Mouse (Mus musculus) hindbrain, embryonic 16.5 days (tissue): ENCODE data around the gene Rnaseh2b. TPM values are rescaled to one million over a fixed set of nuclear protein-coding genes. Genes with fewer than 3 reads are reported as not detected.
A peak's percentile ranks its signal among the peaks of the same experiment; 100 is the strongest.

ENCODE experiments used
- ATAC-seq: fragments of 200-750 bp; cut with Nextera tagmentation; 2 replicates; pipeline ENCODE4 v1.8.0; 2017; ENCODE audit warnings: moderate TSS enrichment, moderate library complexity
- H3K27ac ChIP-seq: fragments of 300-500 bp; sonication (generic); 2 replicates; pipeline ENCODE4 v1.5.1; 2014; ENCODE audit warnings: low read depth, mild to moderate bottlenecking, control low read depth, low read length, moderate library complexity
- H3K27me3 ChIP-seq: fragments of 300-500 bp; sonication (generic); replicated peaks from 2 replicates; pipeline ENCODE4 v1.6.1; 2014; ENCODE audit warnings: low read length; ENCODE audit not compliant: control insufficient read depth, insufficient read depth
- H3K36me3 ChIP-seq: fragments of 300-500 bp; sonication (generic); 2 replicates; pipeline ENCODE4 v1.6.1; 2014; ENCODE audit warnings: mild to moderate bottlenecking, low read length, moderate library complexity, mixed read lengths; ENCODE audit not compliant: control insufficient read depth, insufficient read depth
- H3K4me1 ChIP-seq: fragments of 300-500 bp; sonication (generic); 2 replicates; pipeline ENCODE4 v1.6.1; 2014; ENCODE audit warnings: low read depth, low read length; ENCODE audit not compliant: control insufficient read depth, insufficient read depth
- H3K4me2 ChIP-seq: fragments of 300-500 bp; sonication (generic); 2 replicates; pipeline ENCODE4 v1.6.1; 2014; ENCODE audit warnings: mild to moderate bottlenecking, low read length, control low read depth, moderate library complexity
- H3K4me3 ChIP-seq: fragments of 300-500 bp; sonication (generic); 2 replicates; pipeline ENCODE4 v1.5.1; 2014; ENCODE audit warnings: mild to moderate bottlenecking, low read length, control low read depth, moderate library complexity
- H3K9ac ChIP-seq: fragments of 300-500 bp; sonication (generic); 2 replicates; pipeline ENCODE4 v1.6.1; 2014; ENCODE audit warnings: low read depth, mild to moderate bottlenecking, control low read depth, low read length, moderate library complexity
- H3K9me3 ChIP-seq: fragments of 300-500 bp; sonication (generic); 2 replicates; pipeline ENCODE4 v1.6.1; 2014; ENCODE audit warnings: mild to moderate bottlenecking, low read length, moderate library complexity; ENCODE audit not compliant: control insufficient read depth
- WGBS: fragments of 180-500 bp; shearing (Covaris S2); extraction: QIAGEN DNeasy Blood & Tissue Kit; methylation state at CpG from one replicate; pipeline ENCODE4 v1.1.7; 2014; 5-methylcytosine and 5-hydroxymethylcytosine counted together
- polyA plus RNA-seq: library from polyadenylated mRNA; unstranded; fragments of >200 nt; fragmentation: Nextera tagmentation; extraction: Ambion mirVana; gene quantifications from 2 replicates; pipeline ENCODE4 v1.2.1, GENCODE M21; 2015

Rnaseh2b gene
- polyA plus RNA-seq, result 28.1 and 28.9 TPM in 2 replicates

- peak within 1 kb of the TSS; percentile 71 for H3K4me3 ChIP-seq
- H3K4me2 ChIP-seq, result peak within 1 kb of the TSS; percentile 100
- peak within 1 kb of the TSS; percentile 66 for H3K27ac ChIP-seq
- no peaks in the 10 kb centered on the region for H3K36me3 ChIP-seq
- peaks cover 8% of the 10 kb centered on the region; the same call in 1 of the 2 replicates for H3K4me1 ChIP-seq
- H3K27me3 ChIP-seq, result no peaks in the 10 kb centered on the region
- WGBS, result under 1% methylated on average over 55 of the region's 60 CpGs
- peak; percentile 91 for ATAC-seq
- peak within 1 kb of the TSS; percentile 90 for H3K9ac ChIP-seq
- no peaks in the 10 kb centered on the region for H3K9me3 ChIP-seq
Observed at GRCm38 (mm10) chr14:62292488-62293339, at the start of gene Rnaseh2b, which contains the start of gene Dleu7. TSS of gene Rnaseh2b (plus strand) at chr14:62292589. TSS of gene Dleu7 (minus strand) at chr14:62293047.

GRCm38 (mm10) chr14:62243530-62243929, 48.9 kb upstream of the Rnaseh2b start:
- no peaks in the 10 kb centered on the region for H3K36me3 ChIP-seq
- H3K4me1 ChIP-seq, result no peaks in the 10 kb centered on the region
- H3K27ac ChIP-seq, result no peak overlapping the region
- ATAC-seq, result no peak
- no peaks in the 10 kb centered on the region for H3K27me3 ChIP-seq
- no peak overlapping the region for H3K4me3 ChIP-seq
- H3K9me3 ChIP-seq, result no peaks in the 10 kb centered on the region
- 63% methylated on average over 2 of the region's 2 CpGs for WGBS
- no peak overlapping the region for H3K9ac ChIP-seq
- H3K4me2 ChIP-seq, result no peak overlapping the region

DNA sequence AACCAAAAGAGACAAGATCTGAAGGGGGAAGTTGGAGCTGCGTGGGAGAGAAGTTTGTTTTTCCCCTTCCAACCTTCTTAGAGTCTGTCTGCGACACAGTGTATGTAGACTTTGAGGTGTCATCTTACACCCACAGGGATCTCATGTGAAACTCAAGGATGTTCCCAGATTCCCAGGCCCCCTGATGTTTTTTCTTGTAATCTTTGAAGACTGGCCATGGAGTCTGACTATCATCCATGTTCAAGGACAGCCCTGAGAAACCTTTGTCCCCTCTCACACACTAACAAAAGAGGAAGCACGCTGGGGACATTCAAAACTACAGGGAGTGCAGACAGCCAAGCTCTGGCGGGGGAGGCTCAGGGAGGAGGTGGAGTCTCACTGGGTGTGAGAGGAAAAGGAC, 46.8 kb upstream of the Rnaseh2b start:
- 34% methylated on average over 4 of the region's 4 CpGs for WGBS
- no peak overlapping the region for H3K9ac ChIP-seq

GRCm38 (mm10) chr14:62248345-62248744, 44.0 kb upstream of the Rnaseh2b start:
- H3K36me3 ChIP-seq, result no peaks in the 10 kb centered on the region
- no peak for ATAC-seq
- no peaks in the 10 kb centered on the region for H3K4me1 ChIP-seq
- WGBS, result 69% methylated on average over 7 of the region's 7 CpGs
- H3K27ac ChIP-seq, result no peak overlapping the region
- H3K27me3 ChIP-seq, result no peaks in the 10 kb centered on the region; the same call in 1 of the 2 replicates
- H3K9ac ChIP-seq, result no peak overlapping the region
- no peak overlapping the region for H3K4me3 ChIP-seq
- H3K4me2 ChIP-seq, result no peak overlapping the region
- H3K9me3 ChIP-seq, result no peaks in the 10 kb centered on the region

More for the DNA sequence above, 46.8 kb upstream of the Rnaseh2b start:
- no peak overlapping the region for H3K4me2 ChIP-seq
- no peaks in the 10 kb centered on the region for H3K9me3 ChIP-seq
- no peaks in the 10 kb centered on the region for H3K36me3 ChIP-seq
- H3K27ac ChIP-seq, result no peak overlapping the region
- no peaks in the 10 kb centered on the region; the same call in 1 of the 2 replicates for H3K27me3 ChIP-seq
- H3K4me3 ChIP-seq, result no peak overlapping the region
- H3K4me1 ChIP-seq, result no peaks in the 10 kb centered on the region
- no peak for ATAC-seq

DNA sequence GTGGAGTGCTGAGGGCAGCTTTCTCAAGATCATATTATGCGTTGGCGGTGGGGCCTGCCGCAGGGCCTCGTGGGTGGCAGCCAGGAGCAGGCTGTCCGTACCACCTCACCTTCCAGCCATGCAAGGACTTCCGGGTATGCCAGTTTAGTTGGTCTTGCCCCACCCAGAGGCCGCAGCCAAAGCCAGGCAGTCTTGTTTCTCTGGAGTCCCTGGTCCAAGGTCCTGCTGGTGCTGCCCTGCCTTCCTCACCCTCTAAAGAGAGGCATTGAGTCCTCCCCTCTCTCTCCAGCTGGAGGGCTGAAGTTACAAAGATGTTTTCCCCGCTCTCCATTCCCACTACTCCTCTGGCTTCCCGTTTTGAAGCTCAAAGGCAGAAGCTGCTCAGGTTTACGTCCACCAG, 43.6 kb upstream of the Rnaseh2b start:
- H3K9ac ChIP-seq, result no peak overlapping the region
- no peak for ATAC-seq
- H3K4me2 ChIP-seq, result no peak overlapping the region
- no peaks in the 10 kb centered on the region; the same call in 1 of the 2 replicates for H3K27me3 ChIP-seq
- H3K36me3 ChIP-seq, result no peaks in the 10 kb centered on the region
- no peaks in the 10 kb centered on the region for H3K9me3 ChIP-seq
- H3K4me3 ChIP-seq, result no peak overlapping the region
- no peaks in the 10 kb centered on the region for H3K4me1 ChIP-seq
- WGBS, result 75% methylated on average over 10 of the region's 10 CpGs
- H3K27ac ChIP-seq, result no peak overlapping the region

GRCm38 (mm10) chr14:62249251-62249650, 43.1 kb upstream of the Rnaseh2b start:
- no peak overlapping the region for H3K27ac ChIP-seq
- H3K9me3 ChIP-seq, result no peaks in the 10 kb centered on the region
- no peak for ATAC-seq
- H3K4me3 ChIP-seq, result no peak overlapping the region
- H3K27me3 ChIP-seq, result no peaks in the 10 kb centered on the region; the same call in 1 of the 2 replicates
- H3K36me3 ChIP-seq, result no peaks in the 10 kb centered on the region
- no peaks in the 10 kb centered on the region for H3K4me1 ChIP-seq
- 93% methylated on average over 2 of the region's 2 CpGs for WGBS
- no peak overlapping the region for H3K4me2 ChIP-seq
- H3K9ac ChIP-seq, result no peak overlapping the region

DNA sequence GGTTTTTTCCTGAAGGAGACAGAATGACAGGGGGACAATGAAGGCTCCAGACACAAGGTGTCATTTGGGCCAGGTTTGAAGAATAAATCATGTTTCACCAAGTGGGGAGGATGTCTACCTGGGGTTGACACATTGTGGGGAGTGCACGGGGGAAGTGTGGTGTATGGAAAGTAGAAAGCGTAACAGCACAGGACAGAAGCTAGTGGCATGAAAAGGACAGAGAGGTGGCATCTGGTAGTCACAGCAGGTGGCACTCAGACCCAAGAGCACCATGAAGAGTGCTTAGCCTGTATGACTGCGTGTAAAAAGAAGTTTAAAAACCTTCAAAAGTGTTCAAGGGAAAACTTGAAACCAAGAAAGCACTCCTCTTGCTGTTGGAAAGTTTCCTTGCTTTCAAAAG, 42.3 kb upstream of the Rnaseh2b start:
- Histone ChIP-seq H3K36me3 (no peaks in the 10 kb centered on the region), H3K9me3 (no peaks in the 10 kb centered on the region), H3K4me2 (no peak overlapping the region), H3K27ac (no peak overlapping the region), H3K4me1 (no peaks in the 10 kb centered on the region), H3K27me3 (no peaks in the 10 kb centered on the region; the same call in 1 of the 2 replicates), H3K9ac (no peak overlapping the region), H3K4me3 (no peak overlapping the region)
- WGBS, result 69% methylated on average over 3 of the region's 3 CpGs
- ATAC-seq, result no peak

DNA sequence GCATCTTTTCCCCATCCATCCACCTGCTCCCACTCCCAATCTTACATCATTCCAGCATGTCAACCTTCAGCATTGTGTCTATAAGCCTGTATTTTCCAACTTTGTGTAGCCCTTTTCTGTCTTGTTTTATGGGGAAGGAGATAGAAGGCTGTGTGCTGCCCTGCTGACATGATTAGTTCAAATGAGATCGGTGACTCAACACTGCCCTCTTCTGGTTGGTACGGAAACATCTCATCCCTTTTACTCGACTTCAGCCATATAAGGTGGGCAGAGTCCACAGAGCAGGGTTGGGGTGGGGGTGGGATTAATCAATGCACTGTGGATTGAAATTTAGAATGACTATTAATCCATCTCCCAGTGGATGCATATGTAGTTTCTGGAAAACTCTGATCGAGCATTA, 40.4 kb upstream of the Rnaseh2b start:
- Histone ChIP-seq H3K9me3 (no peaks in the 10 kb centered on the region), H3K36me3 (no peaks in the 10 kb centered on the region), H3K4me3 (no peak overlapping the region), H3K4me2 (no peak overlapping the region), H3K4me1 (no peaks in the 10 kb centered on the region), H3K9ac (no peak overlapping the region), H3K27me3 (no peaks in the 10 kb centered on the region; the same call in 1 of the 2 replicates), H3K27ac (no peak overlapping the region)
- 11% methylated on average over 4 of the region's 4 CpGs for WGBS
- peak; percentile 82 for ATAC-seq

GRCm38 (mm10) chr14:62254371-62254770, 38.0 kb upstream of the Rnaseh2b start:
- 58% methylated on average over 8 of the region's 8 CpGs for WGBS
- Histone ChIP-seq H3K36me3 (no peaks in the 10 kb centered on the region), H3K4me3 (no peak overlapping the region), H3K27ac (no peak overlapping the region), H3K4me2 (no peak overlapping the region), H3K9me3 (no peaks in the 10 kb centered on the region), H3K27me3 (no peaks in the 10 kb centered on the region; the same call in 1 of the 2 replicates), H3K9ac (no peak overlapping the region), H3K4me1 (no peaks in the 10 kb centered on the region)
- no peak for ATAC-seq
